Mouse (Mus musculus): ENCODE measurements around the gene Rims3. TPM values are rescaled to one million over a fixed set of nuclear protein-coding genes. Genes with fewer than 3 reads are reported as not detected.

The Rims3 gene
- total RNA-seq, 2 experiments from 2014 or later = 122 to 134 TPM

DNA sequence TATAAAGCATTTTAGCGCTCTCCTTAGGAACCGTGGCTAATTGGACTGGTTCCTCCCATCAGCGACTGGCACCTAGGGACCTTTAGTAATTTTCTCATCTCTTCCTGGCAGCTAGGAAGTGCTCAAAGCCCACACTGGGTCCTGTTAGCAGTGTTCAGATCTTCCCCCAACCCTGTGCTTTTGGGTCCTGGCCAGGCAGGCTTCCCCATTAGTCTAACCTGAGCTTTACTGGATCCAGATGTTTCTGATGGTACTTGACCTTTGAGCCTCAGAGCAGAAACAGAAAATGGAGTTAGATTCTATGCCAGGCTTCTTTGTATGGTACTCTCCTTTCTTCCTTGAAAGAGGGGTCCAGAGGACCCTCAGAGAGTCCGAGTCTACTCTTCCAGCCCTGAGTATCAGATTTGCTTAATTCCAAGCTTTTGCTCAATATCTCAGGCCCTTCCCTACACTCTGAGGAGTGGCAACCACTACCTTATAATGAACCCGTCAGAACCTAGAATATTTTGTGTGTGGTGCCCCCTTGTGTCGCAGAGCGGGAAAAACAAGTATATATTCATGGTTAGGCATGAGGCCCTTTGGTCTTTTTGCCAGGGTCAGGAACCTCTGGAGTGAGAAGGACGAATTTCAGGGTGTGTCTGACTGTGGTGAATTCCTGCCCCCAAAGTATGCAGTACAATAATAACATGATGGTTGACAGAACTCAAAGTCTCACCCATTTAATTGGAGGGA, 32.9 kb downstream of the Rims3 start:
- intact Hi-C loops (cut with DNase I) = loop anchor here (2.0 kb wide), 2 partner anchors 21 to 37 kb away; no protein-coding TSS in a partner anchor
- peak; percentile 52 to 57 for DNase-seq (ENCODE audit: low spot score in 2 of 2)

GRCm38 (mm10) chr4:120888884-120889283, 34.3 kb downstream of the Rims3 start:
- intact Hi-C loops (cut with DNase I) = no loop called here
- DNase-seq (ENCODE audit: low spot score in 2 of 2) = peak in 1 of 2 experiments; percentile 3

- peak in 1 of 2 experiments; percentile 2 for DNase-seq (ENCODE audit: low spot score in 2 of 2)
- intact Hi-C loops (cut with DNase I) = no loop called here
Measured at GRCm38 (mm10) chr4:120890754-120891440, 36.3 kb downstream of the Rims3 start.

DNA sequence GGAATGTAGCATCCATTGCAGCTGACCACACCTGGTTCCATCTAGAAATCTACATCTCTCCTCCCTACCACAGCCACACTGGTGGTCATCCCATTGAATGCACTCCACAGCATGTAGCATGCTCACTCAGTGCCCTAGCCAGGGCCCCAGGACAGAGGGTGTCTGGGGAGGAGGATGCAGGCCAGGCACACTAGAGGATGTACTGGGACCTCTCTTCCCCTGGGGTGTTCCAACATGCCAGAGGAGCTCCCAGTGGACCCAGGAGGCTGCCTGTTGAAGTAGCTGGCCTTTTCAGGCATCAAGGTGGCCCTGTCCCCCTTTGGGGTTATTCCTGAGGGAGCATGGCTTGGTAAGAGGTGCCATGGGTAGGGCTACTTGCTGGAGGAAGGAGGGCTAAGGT, 37.3 kb downstream of the Rims3 start:
- DNase-seq (ENCODE audit: low spot score in 2 of 2) = peak in 1 of 2 experiments; percentile 3
- intact Hi-C loops (cut with DNase I) = no loop called here

DNA sequence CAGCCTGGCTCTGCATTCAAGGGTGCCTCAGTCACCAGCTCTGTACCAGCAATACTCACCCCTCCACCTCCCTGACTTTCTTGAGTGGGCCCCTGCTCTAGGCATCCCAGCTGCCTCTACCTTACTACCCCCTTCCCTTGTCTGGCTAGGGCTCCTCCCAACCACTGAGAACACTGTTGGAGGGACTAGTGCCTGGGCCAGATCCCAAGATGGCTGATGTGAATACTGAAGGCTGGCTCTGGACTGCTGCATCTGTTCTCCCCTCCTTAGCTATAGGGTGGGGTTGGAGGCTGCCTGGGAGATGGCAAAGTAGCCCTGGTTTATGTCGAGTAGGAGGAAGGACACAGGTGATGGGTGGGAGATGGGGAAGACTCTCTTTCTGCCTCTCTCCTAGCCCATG, 37.9 kb downstream of the Rims3 start:
- intact Hi-C loops (cut with DNase I) = no loop called here
- peak in 1 of 2 experiments; percentile 18 for DNase-seq (ENCODE audit: low spot score in 2 of 2)

GRCm38 (mm10) chr4:120893656-120894401, 39.2 kb downstream of the Rims3 start:
- intact Hi-C loops (cut with DNase I) = no loop called here
- DNase-seq (ENCODE audit: low spot score in 2 of 2) = peak in 1 of 2 experiments; percentile 32

DNA sequence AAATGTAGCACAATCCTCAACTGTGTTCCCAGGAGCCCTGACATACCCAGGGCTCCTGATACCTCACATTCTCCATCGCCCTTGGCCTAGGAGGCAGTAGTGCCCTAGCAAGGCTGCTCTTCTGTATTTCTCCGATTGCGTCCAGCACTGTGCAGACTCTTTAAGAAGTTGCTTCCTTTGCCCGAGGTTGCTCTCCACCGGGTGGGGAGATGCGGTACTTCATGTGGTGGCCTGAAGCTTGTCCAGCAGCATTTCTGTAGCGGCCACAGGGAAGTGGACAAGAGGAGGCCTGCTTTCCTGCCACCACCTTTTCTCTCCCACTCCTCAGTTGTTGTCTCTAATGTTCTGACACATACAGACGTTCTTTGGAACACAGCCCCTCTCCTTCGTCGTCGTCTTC, 40.0 kb downstream of the Rims3 start:
- no peak for DNase-seq (ENCODE audit: low spot score in 2 of 2)
- intact Hi-C loops (cut with DNase I) = no loop called here

- DNase-seq (ENCODE audit: low spot score in 2 of 2) = no peak
- intact Hi-C loops (cut with DNase I) = no loop called here
Measured at GRCm38 (mm10) chr4:120895226-120895625, 40.6 kb downstream of the Rims3 start.

DNA sequence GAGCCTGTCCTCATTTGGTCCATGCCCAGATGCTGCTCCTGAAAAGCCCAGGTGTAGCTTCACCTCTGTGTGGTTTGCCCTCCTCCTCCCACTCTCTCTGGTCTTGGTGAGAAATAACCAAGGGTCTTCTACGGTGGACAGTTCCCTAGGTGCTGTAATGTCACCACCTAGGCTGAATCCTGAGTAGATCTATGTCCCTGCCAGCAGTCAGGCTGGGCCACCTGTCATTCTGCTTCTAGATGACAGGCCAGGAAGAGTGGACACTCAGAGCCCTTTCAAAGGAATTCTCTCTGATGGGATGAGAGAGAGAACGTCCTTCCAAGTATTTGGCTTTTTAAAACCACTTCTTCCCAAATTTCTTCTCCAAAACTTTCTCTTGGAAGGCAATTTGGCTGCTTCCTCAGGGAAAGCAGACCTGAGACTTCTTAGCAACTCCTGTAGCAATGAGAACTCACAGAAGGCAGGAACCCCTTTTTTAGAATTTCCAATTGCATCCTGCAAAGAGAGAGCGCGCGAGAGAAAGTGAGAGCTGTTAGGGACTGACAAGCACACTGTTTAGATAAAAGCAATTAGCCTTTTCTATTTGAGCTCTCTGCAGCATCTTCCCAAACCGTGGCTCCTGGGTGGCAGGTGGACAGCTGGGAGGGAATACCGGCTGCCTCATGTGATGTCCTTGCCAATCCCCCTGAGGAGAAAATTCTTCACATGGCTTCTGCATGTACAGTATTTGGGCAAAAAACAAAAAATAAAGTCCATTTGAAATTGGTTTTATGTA, 41.4 kb downstream of the Rims3 start:
- intact Hi-C loops (cut with DNase I) = no loop called here
- peak in 1 of 2 experiments; percentile 10 for DNase-seq (ENCODE audit: low spot score in 2 of 2)

- DNase-seq (ENCODE audit: low spot score in 2 of 2) = no peak
- intact Hi-C loops (cut with DNase I) = no loop called here
Measured at GRCm38 (mm10) chr4:120904533-120904932, 49.9 kb downstream of the Rims3 start.

DNA sequence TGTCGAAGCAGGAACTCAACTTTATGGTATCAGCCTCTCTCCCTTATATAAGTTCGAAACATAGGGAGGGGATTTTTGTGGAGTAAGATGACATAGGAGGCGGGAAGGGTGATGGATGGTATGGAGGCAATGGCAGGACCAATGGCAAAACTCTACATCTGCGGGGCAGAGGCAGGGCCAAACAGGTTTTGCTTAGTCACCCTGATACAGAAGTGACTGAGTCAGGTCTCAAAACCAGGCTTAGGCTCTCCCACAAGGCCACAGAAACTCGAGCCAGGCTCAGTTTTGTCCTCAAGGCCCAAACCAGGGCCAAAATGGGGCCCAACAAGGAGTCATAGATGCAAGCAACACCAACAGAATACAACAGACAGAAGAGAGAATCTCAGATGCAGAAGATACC, 51.0 kb downstream of the Rims3 start:
- intact Hi-C loops (cut with DNase I) = loop anchor here (5.0 kb wide), 1 partner anchor 138 kb away; no protein-coding TSS in a partner anchor
- DNase-seq (ENCODE audit: low spot score in 2 of 2) = no peak

DNA sequence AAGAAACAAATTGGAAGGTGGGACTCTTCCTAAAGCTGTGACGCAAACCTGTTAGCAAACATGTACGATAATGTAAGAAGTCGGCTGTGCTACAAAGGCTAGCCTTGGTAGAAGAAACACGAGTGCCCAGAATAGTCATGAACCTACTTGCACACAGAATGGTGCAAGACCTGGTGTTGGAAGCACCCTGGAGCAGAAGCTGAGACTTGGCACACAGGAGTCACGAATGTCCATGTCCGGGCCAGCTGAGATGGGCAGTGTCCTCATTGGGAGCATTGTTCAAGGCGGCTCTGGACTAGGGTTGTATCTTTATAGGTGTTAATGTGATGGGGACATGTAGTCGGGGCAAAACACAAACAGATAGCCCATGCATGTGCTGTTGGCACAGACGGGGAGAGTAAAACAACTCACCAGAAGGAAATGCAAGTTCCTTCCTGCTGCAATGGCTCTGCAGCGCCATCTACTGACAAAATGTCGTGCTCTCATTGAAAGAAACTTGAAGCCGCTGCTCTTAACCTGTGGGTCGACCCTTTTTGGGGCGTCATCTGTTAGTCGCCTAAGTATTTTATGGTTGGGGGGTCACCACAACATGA, 55.0 kb downstream of the Rims3 start:
- DNase-seq (ENCODE audit: low spot score in 2 of 2) = peak in 1 of 2 experiments; percentile 48

DNA sequence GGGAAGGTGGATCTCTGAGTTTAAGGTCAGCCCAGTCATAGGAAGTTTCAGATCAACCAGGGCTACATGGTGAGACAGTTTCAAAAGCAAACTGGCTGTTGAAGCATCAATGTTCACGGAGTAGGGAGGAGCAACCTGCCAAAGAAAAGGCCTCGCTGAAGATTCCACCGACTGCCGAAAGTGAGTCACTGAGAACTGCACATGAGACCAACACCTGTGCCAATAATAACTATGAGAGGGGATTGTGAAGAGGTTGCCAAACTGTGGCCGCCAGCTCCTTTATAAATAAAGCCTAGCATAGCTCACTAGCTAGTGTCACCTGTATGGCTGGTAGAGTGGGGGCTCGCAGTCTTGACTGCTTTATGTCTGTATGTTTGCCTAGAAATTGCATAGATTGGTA, 56.5 kb downstream of the Rims3 start:
- DNase-seq (ENCODE audit: low spot score in 2 of 2) = no peak
- intact Hi-C loops (cut with DNase I) = loop anchor here (5.0 to 10.0 kb wide), 2 partner anchors 216 to 324 kb away; partner anchors contain the start of gene Gm8439

More for the DNA sequence above, 55.0 kb downstream of the Rims3 start:
- intact Hi-C loops (cut with DNase I) = loop anchor here (2.0 to 10.0 kb wide), 4 partner anchors 23 to 322 kb away; partner anchors contain the start of gene Gm8439

DNA sequence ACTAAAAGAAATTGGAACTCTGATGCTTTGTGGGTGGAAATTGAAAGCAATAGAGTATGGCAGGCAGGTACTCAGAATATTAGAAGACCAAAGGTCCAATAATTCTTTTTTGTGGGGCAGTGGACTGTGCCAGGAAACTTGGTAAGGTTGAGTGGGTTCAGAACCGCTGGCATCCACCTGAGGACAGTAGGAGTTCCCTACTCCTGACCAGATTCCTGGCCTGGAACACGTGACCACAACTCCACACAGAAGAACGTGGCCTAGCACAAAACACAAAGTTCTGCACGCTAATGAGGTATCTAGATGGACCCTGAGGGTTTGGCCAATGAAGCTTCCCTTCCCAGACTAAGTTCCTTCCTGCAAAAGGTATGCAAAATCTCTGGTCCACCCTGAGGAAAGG, 58.2 kb downstream of the Rims3 start:
- intact Hi-C loops (cut with DNase I) = loop anchor here (5.0 to 10.0 kb wide), 2 partner anchors 218 to 326 kb away; partner anchors contain the start of gene Gm8439
- DNase-seq (ENCODE audit: low spot score in 2 of 2) = no peak

DNA sequence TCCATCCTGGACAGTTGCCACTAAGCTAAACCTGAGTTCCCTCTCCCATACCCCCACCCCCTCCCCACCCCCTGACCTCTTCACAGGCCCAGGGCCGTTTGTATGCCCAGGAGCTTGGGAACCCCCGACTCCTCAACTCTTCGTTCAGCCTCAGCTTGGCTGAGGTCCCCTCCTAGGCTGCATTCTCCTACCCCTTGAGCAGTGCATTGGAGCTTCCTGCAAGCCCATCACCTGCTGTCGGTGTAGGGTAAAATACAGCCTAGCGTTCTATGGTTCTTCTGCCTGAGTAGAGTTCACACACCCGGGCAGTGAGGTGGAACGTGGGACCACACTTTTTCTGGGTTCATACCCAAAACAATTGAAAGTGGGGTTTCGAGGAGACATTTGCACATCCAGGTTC, 58.8 kb downstream of the Rims3 start:
- intact Hi-C loops (cut with DNase I) = loop anchor here (5.0 to 10.0 kb wide), 2 partner anchors 219 to 326 kb away; partner anchors contain the start of gene Gm8439
- no peak for DNase-seq (ENCODE audit: low spot score in 2 of 2)

GRCm38 (mm10) chr4:120913861-120914260, 59.2 kb downstream of the Rims3 start:
- intact Hi-C loops (cut with DNase I) = loop anchor here (5.0 to 10.0 kb wide), 2 partner anchors 219 to 327 kb away; partner anchors contain the start of gene Gm8439
- DNase-seq (ENCODE audit: low spot score in 2 of 2) = no peak

DNA sequence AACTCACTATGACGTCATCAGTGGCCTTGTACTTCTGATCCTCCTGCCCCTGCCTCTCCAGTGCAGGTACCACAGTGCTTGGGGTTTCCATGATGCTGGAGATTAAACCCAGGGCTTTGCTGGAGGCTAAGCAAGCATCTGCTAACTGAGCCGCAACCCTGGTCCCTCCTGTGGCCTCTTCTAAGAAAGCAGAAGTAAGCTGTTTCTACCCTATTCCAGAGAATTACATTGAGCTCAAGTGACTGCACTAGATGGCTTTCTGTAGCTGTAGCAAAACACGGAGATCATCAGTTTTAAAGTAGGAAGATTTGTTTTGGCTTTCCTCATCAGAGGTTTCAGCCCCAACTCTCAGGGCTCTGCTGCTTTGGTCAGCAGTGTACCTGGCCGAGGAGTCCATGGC, 59.9 kb downstream of the Rims3 start:
- intact Hi-C loops (cut with DNase I) = loop anchor here (5.0 to 10.0 kb wide), 2 partner anchors 220 to 327 kb away; partner anchors contain the start of gene Gm8439
- DNase-seq (ENCODE audit: low spot score in 2 of 2) = no peak

DNA sequence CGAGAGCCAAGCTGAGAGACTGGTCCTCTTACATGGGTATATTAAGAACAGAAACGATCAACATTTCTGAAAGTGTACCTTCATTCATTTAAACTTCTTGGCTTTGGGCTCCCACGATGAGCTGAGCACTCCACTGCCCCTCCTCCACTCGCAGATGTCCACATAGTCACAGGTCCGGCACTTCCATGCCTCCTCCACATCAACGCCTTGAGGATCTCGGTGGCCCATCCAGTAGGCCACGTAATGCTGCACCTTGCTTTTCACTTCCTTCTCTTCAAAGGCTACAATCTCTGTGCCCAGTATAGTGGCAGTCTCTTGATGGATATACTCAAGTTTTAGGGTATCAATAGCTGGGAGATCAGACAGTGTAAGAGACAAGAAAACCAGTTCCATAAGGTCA, 66.8 kb downstream of the Rims3 start:
- no peak for DNase-seq (ENCODE audit: low spot score in 2 of 2)
- intact Hi-C loops (cut with DNase I) = no loop called here
